Mouse (Mus musculus): ENCODE data around the gene Wdr82. TPM values are rescaled to one million over a fixed set of nuclear protein-coding genes. Genes with fewer than 3 reads are reported as not detected.

The Wdr82 gene
- polyA plus RNA-seq, 1 experiment from 2014 or later = 22.3 TPM

DNA sequence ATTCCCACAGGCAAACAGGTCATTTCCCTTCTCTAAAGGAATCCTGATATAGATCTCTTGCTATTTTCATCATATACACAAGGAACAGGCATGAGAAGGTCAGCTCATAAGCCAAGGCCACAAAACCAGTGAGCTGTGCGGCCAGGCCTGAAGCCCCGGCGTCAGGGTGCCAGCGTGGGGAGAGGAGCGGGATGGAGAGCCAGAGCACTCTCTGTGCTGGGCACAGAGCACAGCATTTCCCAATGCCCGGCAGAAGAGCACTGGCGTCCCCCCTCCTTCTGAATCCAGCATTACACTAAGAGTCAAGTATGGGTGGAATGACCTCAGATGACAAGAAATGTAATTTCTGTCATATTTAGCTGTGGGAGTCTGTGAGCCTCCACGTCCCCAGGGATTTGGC, 66.7 kb downstream of the Wdr82 start:
- no peak overlapping the region for H3K4me3 ChIP-seq (replicated peaks)
- no peak overlapping the region for H3K9ac ChIP-seq
- no peaks in the 10 kb centered on the region for H3K4me1 ChIP-seq
- 81% methylated on average over 8 of the region's 8 CpGs for WGBS
- H3K4me2 ChIP-seq (replicated peaks) = no peak overlapping the region
- no peak overlapping the region for H3K27ac ChIP-seq (replicated peaks)
- H3K27me3 ChIP-seq = no peaks in the 10 kb centered on the region
- no peak for ATAC-seq (ENCODE audit: insufficient number of reproducible peaks, low FRiP score, low TSS enrichment, low read depth)
- peaks cover 99% of the 10 kb centered on the region for H3K36me3 ChIP-seq
- H3K9me3 ChIP-seq (replicated peaks) = no peaks in the 10 kb centered on the region

DNA sequence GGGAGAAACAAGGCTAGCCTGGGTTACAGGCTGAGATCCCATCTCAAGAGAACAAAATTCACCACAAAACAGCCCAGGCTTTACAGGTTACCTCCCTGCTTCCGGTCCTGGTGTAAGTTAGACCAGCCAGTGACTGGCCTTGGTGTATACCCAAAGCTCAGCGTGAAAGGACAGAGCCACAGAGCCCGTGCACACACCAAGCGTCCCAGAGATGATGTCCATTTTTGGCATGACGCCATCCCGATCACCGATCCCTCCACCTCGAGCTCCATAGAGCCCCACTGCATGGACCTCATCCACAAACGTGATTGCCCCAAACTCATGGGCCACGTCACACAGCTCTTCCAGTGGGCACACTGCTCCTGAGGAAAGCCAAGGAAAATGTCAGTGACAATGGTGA, 67.2 kb downstream of the Wdr82 start:
- Histone ChIP-seq H3K9me3 (replicated peaks) (no peaks in the 10 kb centered on the region), H3K9ac (no peak overlapping the region), H3K36me3 (peaks cover 99% of the 10 kb centered on the region), H3K4me3 (replicated peaks) (no peak overlapping the region), H3K27me3 (no peaks in the 10 kb centered on the region), H3K4me1 (no peaks in the 10 kb centered on the region), H3K4me2 (replicated peaks) (no peak overlapping the region), H3K27ac (replicated peaks) (no peak overlapping the region)
- WGBS = 93% methylated on average over 10 of the region's 10 CpGs
- ATAC-seq (ENCODE audit: insufficient number of reproducible peaks, low FRiP score, low TSS enrichment, low read depth) = no peak

MicroRNA genes within 50 kb of the gene (microRNA counts, 519-probe panel; counts per million panel counts)
- microRNA mmu-let-7g = 4,628 counts per million, percentile 98 among the panel's probes with 10 or more counts

Small RNA genes within 50 kb of the gene (microRNA-seq; reads per million reads assigned to microRNA genes)
- gene Mir135a-1 (ENCODE audit: borderline number of aligned reads) = 4.7 reads per million, percentile 19 among the genes with 10 or more reads in this experiment
- gene Mirlet7g (ENCODE audit: borderline number of aligned reads) = 57,226 reads per million, percentile 99 among the genes with 10 or more reads in this experiment

Other genes starting within 250 kb of the Wdr82 start
- 0.05 and 0.15 TPM in 2 replicates for gene Col6a5, start 210.3 kb upstream of the Wdr82 start, polyA plus RNA-seq (2015; fragmentation: Nextera tagmentation; extraction: Ambion mirVana)
- gene Col6a4, start 74.1 kb upstream of the Wdr82 start, polyA plus RNA-seq (2015; fragmentation: Nextera tagmentation; extraction: Ambion mirVana) = 0.39 and 0.59 TPM in 2 replicates
- gene Glyctk, start 12.8 kb upstream of the Wdr82 start, polyA plus RNA-seq (2015; fragmentation: Nextera tagmentation; extraction: Ambion mirVana) = 2.9 and 3.0 TPM in 2 replicates
- 55.8 and 57.1 TPM in 2 replicates for gene Ppm1m, start 28.8 kb downstream of the Wdr82 start, polyA plus RNA-seq (2015; fragmentation: Nextera tagmentation; extraction: Ambion mirVana)
- gene Twf2, start 32.2 kb downstream of the Wdr82 start, polyA plus RNA-seq (2015; fragmentation: Nextera tagmentation; extraction: Ambion mirVana) = 57.2 and 64.1 TPM in 2 replicates
- 0.07 and 0.28 TPM in 2 replicates for gene Tlr9, start 51.7 kb downstream of the Wdr82 start, polyA plus RNA-seq (2015; fragmentation: Nextera tagmentation; extraction: Ambion mirVana)
- 107 and 109 TPM in 2 replicates for gene Alas1, start 77.7 kb downstream of the Wdr82 start, polyA plus RNA-seq (2015; fragmentation: Nextera tagmentation; extraction: Ambion mirVana)
- gene Poc1a, start 110.1 kb downstream of the Wdr82 start, polyA plus RNA-seq (2015; fragmentation: Nextera tagmentation; extraction: Ambion mirVana) = 22.4 and 32.8 TPM in 2 replicates
- gene Dusp7, start 197.7 kb downstream of the Wdr82 start, polyA plus RNA-seq (2015; fragmentation: Nextera tagmentation; extraction: Ambion mirVana) = 42.3 and 44.2 TPM in 2 replicates